Mouse (Mus musculus) liver, embryonic 14.5 days (tissue): ENCODE data around the gene Appl1.

Source experiments
- CTCF ChIP-seq: IDR thresholded peaks from 2 replicates; pipeline ENCODE4 v1.5.1; 2016; ENCODE audit warnings: antibody characterized with exemption, low read depth, control low read depth
- EP300 ChIP-seq: IDR thresholded peaks from 2 replicates; pipeline ENCODE4 v1.6.1; 2016; ENCODE audit warnings: antibody characterized with exemption, low read depth

GRCm38 (mm10) chr14:26971106-26971789 is at the start of gene Appl1:
- TF ChIP-seq CTCF, result no peak
- no peak for TF ChIP-seq EP300
